Mouse (Mus musculus) adrenal gland, postnatal 10 days (tissue): Measurements from ENCODE around the gene Dnah2. TPM values are rescaled to one million over a fixed set of nuclear protein-coding genes. Genes with fewer than 3 reads are reported as not detected.
A peak's percentile ranks its signal among the peaks of the same experiment; 100 is the strongest.

ENCODE experiments used
- DNase-seq: peaks from one replicate; pipeline ENCODE4 v3.0.0; 2021; ENCODE audit warnings: mixed read lengths
- total RNA-seq, 2 experiments: library from RNA; stranded (reverse); gene quantifications; 2 replicates each; pipeline ENCODE4 v1.2.3; 2021

The Dnah2 gene
- total RNA-seq, 2 experiments from 2014 or later = 0.30 TPM

- DNase-seq = no peak
Measured at GRCm38 (mm10) chr11:69528031-69528390, 20.9 kb downstream of the Dnah2 start.

- no peak for DNase-seq
Measured at GRCm38 (mm10) chr11:69527098-69528030, 21.5 kb downstream of the Dnah2 start.

- DNase-seq = no peak
Measured at GRCm38 (mm10) chr11:69526631-69527030, 22.3 kb downstream of the Dnah2 start.

DNA sequence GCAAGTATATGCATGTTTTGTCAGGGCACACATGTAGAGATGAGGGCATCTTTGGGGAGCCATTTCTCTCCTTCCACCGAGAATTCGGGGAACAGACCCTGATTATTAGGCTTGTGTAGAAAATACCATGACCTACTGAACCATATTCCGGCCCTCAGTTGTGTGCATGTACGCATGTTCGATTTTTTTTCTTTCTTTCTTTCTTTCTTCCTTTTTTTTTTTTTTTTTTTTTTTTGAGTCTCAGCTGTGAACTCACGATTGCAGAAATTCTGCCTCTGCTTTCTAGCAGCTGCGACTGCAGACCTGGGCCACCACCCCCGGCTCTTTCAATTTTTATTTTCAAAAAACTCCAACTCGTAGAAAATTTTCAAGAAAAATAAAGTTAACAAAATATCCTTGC is 23.2 kb downstream of the Dnah2 start:
- no peak for DNase-seq

DNA sequence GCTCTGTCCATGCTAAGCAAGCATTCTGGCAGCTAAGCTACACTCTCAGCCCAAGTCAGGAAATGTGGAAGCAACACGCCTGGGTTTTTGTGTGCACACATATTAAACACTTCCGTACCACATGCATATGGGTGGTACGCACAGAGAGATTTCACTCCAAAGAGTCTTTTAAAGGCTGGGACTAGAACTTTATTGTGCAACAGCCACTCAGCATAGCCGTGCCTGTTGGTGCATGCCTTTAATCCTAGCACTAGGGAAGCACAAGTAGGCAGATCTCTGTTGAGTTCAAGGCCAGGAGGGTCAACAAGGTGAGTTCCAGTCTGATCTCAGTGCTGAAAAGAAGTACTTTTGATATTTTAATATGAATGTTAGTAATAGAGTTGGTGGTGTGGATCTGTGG is 25.3 kb downstream of the Dnah2 start:
- no peak for DNase-seq

DNA sequence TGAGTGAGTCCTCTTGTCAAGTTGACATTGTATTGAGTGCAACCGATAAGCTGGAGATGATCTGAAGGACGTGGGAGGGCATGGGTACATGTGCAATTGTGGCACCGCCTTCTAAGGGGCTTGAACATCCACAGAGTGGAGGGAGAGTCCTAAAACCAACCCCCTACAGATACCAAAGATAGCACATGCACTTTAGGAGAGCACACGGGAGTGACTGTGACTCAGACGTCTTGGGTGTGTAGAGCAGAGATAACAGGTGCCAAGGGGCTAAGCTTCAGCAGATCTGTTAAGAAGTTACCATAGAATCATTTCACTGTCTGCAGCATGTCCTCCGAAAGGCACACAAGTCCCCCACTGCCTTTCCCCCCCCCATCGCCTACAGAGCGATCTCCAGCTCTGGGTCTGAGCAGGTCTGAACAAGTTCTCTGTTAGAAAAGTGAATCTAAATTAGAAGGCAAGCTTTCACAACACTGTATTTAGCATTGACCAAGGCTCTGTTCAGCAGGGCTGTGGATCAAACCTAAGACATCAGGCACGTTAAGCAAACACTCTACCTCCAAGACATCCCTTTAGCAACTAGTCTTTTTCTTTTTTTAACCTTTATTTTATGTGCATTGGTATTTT is 27.3 kb downstream of the Dnah2 start:
- DNase-seq = no peak

DNA sequence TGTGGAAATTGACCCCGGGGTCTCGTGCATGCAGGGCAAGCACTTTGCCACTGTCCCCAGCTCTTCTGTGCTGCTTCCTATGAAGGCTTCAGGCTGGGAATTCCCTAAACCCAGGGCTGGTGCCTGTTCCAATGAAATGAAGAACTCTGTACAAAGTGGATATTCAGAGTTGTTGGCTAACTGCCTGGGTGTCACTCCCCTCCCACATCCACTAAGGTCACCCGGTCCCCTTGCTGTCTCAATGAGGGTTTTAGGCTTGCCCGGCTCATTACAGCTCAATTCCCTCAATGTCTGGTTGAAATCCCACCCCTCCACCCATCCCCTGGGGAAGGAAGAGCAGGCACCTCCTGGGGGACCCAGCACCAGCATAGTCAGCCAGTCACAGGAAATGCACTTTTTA is 28.9 kb downstream of the Dnah2 start:
- DNase-seq = peak; percentile 51

- no peak for DNase-seq
Measured at GRCm38 (mm10) chr11:69516661-69517060, 32.2 kb downstream of the Dnah2 start.

DNA sequence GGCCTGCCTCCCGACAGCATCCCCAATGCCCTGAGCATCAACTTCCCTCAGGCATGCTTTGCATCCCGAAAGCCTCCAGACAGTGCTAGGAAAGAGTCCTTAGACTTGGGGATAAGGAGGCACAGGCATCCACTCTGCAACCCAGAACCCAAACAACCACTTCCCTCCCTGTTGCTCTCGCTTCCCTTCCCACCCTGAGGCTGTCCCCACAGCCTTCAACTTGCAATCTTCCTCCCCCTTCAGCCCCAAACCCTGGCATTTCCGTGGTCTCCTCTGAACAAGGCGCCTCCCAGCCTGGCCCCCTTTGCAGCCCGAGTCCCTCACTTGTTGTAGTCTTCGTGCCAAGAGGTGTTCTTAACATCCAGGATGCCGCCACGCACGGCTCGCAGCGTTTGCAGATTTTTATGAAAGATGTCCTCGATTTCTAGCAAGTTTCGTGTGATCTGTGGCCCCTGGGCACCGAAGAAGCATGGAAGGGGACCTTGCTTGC is 32.7 kb downstream of the Dnah2 start:
- no peak for DNase-seq

- DNase-seq = peak; percentile 75
Measured at GRCm38 (mm10) chr11:69513840-69514239, 35.1 kb downstream of the Dnah2 start.

DNA sequence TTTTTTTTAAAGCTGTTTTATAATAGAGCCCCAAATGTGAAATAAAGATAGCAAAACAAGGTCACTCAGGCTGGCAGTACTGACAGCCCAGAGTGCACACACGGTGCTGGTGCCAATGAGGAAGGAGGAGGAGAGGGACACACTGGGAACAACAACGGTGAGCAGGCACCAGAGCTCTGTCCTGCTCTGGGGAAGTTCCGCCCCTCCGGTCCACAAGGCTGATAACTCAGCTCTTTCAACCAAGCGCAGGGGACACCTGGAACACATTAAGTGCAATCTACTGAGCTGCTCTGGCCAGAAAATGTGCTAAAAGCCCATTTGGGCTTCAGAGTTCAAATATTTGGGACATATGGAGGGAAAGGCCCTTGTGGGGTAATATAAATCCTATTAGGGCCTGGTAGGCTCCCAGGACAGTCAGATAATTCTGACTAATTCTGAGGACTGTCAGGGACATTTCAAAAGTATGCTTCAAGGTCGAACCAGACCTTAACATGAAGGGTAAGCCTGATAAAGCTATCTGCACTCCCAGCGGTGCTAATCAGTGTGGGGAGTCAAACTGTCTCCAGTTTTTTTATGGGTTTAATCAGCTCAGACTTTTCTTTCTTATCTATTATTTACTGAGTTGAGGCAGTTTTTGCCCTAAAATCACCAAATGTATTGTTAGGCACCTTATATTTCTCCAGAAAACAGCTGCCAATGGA is 38.0 kb downstream of the Dnah2 start:
- no peak for DNase-seq

DNA sequence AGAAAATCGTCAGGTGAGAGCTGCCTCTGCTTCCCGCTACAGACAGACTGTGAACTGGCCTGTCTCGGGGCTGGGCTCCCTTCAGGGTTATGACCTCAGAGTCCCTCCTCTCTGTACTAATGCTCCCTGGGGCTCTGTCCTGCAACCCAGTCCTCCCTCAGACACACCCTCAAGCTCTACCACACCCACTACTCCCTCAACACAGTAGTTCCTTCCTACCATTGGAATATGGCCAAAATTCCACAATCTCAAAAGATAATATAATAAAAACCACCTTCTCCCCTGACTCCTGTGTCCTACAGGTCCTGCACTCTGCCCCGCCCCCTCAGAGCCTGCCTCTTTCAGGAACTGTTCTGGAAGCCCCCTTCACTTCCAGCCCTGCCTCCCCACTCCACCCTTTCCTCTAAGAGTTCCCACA is 45.0 kb downstream of the Dnah2 start:
- peak; percentile 31 for DNase-seq

DNA sequence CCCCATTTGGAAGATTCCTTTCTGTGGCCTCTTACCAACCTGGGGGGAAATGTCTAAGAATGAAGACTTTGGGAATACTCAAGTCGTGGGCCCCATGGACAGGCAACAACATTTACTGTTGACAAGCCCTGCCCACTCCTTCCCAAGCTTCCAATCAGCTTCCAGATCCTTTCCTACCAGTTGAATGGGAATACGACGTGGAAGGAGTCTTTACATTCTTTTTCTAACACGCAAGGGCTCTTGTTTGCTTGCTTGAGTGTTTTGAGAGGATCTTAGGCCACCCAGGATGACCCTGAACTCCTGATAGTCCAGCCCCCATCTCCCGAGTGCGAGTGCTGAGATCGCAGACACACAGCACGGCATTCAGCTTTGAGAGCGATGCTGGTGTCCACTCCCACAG is 47.4 kb downstream of the Dnah2 start:
- DNase-seq = no peak

GRCm38 (mm10) chr11:69499140-69499539 is 49.8 kb downstream of the Dnah2 start:
- peak; percentile 46 for DNase-seq

DNA sequence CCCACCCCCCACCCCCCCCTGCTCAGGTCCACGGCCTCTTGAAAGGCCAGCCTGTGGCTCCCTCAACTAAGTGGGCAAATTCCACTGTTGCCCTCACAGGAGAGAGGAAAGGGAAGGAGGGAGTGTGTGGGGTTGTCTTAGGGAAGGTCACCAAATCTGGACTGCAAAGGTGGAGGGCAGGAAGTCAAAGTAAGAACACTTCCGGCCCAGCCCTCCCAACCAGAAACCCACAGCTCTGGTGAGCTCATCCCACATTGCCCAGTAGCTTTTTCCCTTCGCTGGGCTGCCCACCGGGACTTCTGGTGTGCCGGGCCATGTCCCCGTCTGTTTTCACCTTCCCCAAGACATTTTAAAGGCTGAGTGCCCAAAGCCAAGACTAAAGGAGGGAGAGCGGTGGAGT is 57.2 kb downstream of the Dnah2 start:
- no peak for DNase-seq

DNA sequence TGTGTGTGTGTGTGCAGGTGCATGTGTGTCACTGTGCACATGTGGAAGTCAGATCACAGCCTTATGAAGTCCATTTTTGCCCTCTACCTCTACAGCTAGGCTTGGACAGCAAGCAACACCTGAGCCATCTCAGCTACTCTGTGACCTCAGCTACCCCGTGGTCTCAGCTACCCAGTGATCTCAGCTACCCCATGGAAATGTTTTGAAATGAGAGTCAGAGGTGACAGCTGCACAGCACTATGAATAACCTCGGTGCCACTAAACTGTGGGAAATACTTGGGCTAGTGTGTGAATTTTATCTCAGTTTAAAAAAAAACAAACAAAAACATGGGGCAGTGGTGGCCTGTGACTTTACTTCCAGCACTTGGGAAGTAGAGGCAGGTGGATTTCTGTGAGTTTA is 58.0 kb downstream of the Dnah2 start:
- no peak for DNase-seq

GRCm38 (mm10) chr11:69487474-69487873 is 61.4 kb downstream of the Dnah2 start:
- no peak for DNase-seq

DNA sequence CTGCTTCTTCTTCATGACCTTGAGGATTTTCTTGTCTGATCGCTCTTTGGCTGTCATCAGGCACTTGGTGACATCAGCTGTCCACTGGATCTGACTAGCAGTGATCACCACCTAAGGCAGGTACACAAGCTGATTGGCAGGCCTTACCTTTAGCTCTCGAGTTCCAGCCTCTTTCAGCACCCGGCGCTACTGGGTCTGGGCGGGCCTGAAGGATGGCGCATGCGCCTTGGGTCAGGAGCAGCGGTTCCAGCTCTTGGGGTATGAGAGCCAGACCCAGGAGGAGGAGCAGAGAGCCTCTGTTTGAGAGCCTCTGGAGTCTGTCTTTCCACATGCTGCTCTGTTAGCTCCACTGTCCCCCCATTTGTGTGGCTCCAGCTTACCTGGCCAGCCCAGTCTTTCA is 71.3 kb downstream of the Dnah2 start:
- DNase-seq = no peak

- no peak for DNase-seq
Measured at GRCm38 (mm10) chr11:69476802-69477201, 72.1 kb downstream of the Dnah2 start.

- DNase-seq = no peak
Measured at GRCm38 (mm10) chr11:69474737-69475136, 74.2 kb downstream of the Dnah2 start.

GRCm38 (mm10) chr11:69472687-69473086 is 76.2 kb downstream of the Dnah2 start:
- DNase-seq = no peak

DNA sequence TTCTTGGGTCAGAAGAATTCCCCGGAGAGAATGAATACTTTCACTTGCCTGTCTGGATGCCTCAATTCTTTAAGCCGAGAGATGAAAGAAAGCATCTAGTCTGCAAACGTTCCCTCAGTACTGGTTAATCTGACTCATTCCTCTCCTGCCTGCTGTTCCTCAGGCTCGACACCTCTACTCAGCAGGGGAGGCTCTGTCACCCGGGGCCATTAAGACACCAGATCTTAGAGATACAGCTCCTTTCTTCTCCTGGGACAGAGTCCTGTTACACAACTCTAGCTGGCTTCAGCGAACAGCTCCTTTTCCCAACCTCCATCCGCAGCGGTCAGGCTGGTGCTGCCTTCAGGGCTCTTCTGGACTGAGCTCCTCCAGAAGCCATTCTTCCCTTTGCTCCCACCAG is 77.4 kb downstream of the Dnah2 start:
- DNase-seq = no peak

- no peak for DNase-seq
Measured at GRCm38 (mm10) chr11:69469301-69469700, 79.6 kb downstream of the Dnah2 start.
